Mouse (Mus musculus): Measurements from ENCODE around the gene Trp53i11. TPM values are rescaled to one million over a fixed set of nuclear protein-coding genes. Genes with fewer than 3 reads are reported as not detected.

Trp53i11 gene
- polyA plus RNA-seq, 1 experiment = 51.6 TPM

DNA sequence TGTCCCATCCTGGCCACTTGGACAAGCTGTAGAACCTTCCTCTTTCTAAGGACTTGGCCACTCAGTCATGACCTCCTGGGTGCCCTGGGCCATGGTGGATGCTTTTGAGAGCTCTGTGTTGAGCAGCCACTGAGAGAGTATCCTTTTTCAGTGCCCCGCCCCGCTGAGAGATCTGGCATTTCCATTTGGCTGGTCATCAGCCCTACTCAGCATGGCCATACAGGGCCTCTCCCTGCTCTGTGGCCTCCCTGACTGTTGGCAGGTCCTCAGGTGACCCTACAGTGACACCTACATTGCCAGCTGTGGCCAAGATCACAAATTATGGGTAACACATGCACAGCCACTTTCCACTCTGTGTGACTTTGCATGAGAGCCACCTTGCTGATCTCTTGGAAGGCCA is 25.5 kb downstream of the Trp53i11 start:
- TF ChIP-seq CTCF (IDR thresholded peaks at IDR 0.05; ENCODE audit: control insufficient read depth, insufficient read depth, insufficient replicate concordance, low read depth, low read length) (no peak), POLR2A (IDR thresholded peaks at IDR 0.05; ENCODE audit: control insufficient read depth, low read depth, low read length) (no peak)
- Histone ChIP-seq H3K4me3 (ENCODE audit: control insufficient read depth, low read depth, low read length) (no peak overlapping the region), H3K27me3 (ENCODE audit: control insufficient read depth, insufficient read depth, low read length) (no peaks in the 10 kb centered on the region), H3K36me3 (ENCODE audit: control insufficient read depth, insufficient read depth, low read length) (no peaks in the 10 kb centered on the region), H3K27ac (ENCODE audit: control insufficient read depth, insufficient read depth, low read depth, low read length) (no peak overlapping the region), H3K4me1 (ENCODE audit: control insufficient read depth, insufficient read depth, low read length) (no peaks in the 10 kb centered on the region)

DNA sequence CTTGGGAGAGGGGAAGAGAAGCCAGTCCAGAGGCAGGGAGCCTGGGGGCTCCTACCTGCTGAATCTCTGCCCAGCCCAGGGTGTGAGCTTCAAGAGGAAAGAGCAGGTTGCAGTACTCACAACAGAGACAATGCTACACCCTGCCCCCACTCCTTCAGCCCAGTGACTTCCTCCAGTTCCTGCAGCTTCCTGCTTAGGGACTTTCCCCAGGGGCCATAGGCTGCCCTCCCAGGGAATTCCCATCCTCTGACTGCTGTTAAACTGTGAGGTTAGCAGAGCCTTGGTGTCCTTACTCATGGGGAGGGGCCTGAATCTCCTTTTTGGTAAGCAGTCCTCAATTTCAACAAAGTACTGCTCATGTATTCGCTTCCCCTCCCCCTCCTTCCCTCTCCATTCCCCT is 26.8 kb downstream of the Trp53i11 start:
- Histone ChIP-seq H3K4me3 (ENCODE audit: control insufficient read depth, low read depth, low read length) (no peak overlapping the region), H3K27me3 (ENCODE audit: control insufficient read depth, insufficient read depth, low read length) (no peaks in the 10 kb centered on the region), H3K36me3 (ENCODE audit: control insufficient read depth, insufficient read depth, low read length) (no peaks in the 10 kb centered on the region), H3K4me1 (ENCODE audit: control insufficient read depth, insufficient read depth, low read length) (no peaks in the 10 kb centered on the region), H3K27ac (ENCODE audit: control insufficient read depth, insufficient read depth, low read depth, low read length) (no peak overlapping the region)
- TF ChIP-seq CTCF (IDR thresholded peaks at IDR 0.05; ENCODE audit: control insufficient read depth, insufficient read depth, insufficient replicate concordance, low read depth, low read length) (no peak), POLR2A (IDR thresholded peaks at IDR 0.05; ENCODE audit: control insufficient read depth, low read depth, low read length) (no peak)

- H3K4me3 ChIP-seq (ENCODE audit: control insufficient read depth, low read depth, low read length) = no peak overlapping the region
- no peaks in the 10 kb centered on the region for H3K4me1 ChIP-seq (ENCODE audit: control insufficient read depth, insufficient read depth, low read length)
- no peaks in the 10 kb centered on the region for H3K36me3 ChIP-seq (ENCODE audit: control insufficient read depth, insufficient read depth, low read length)
- H3K27me3 ChIP-seq (ENCODE audit: control insufficient read depth, insufficient read depth, low read length) = no peaks in the 10 kb centered on the region
- no peak overlapping the region for H3K27ac ChIP-seq (ENCODE audit: control insufficient read depth, insufficient read depth, low read depth, low read length)
- TF ChIP-seq POLR2A (IDR thresholded peaks at IDR 0.05; ENCODE audit: control insufficient read depth, low read depth, low read length) = no peak
- TF ChIP-seq CTCF (IDR thresholded peaks at IDR 0.05; ENCODE audit: control insufficient read depth, insufficient read depth, insufficient replicate concordance, low read depth, low read length) = no peak
These were observed 28.4 kb downstream of the Trp53i11 start for GRCm38 (mm10) chr2:93215790-93216189.

DNA sequence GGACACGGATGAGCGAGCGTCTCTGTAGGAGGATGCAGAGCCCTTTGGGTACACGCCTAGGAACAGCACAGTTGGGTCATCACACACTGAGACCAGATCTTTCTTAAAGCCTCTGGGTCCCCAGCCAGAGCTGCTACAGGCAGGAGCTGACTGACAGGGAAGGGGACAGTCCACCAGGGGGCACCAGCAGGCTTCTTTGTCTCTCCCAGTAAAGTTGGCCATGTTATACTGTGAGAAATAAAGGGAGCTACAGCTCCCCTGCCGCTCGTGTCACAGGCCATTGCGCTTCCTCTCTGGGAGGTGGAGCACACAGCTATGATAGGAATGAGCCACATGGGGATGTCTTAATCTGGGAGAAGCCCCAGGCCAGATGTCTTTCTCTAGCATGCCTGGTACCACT is 29.7 kb downstream of the Trp53i11 start:
- Histone ChIP-seq H3K27ac (ENCODE audit: control insufficient read depth, insufficient read depth, low read depth, low read length) (no peak overlapping the region), H3K4me3 (ENCODE audit: control insufficient read depth, low read depth, low read length) (no peak overlapping the region), H3K27me3 (ENCODE audit: control insufficient read depth, insufficient read depth, low read length) (no peaks in the 10 kb centered on the region), H3K4me1 (ENCODE audit: control insufficient read depth, insufficient read depth, low read length) (no peaks in the 10 kb centered on the region), H3K36me3 (ENCODE audit: control insufficient read depth, insufficient read depth, low read length) (no peaks in the 10 kb centered on the region)
- TF ChIP-seq POLR2A (IDR thresholded peaks at IDR 0.05; ENCODE audit: control insufficient read depth, low read depth, low read length) = no peak
- peak; percentile 31; the same call in 1 of the 2 replicates for TF ChIP-seq CTCF (IDR thresholded peaks at IDR 0.05; ENCODE audit: control insufficient read depth, insufficient read depth, insufficient replicate concordance, low read depth, low read length)

GRCm38 (mm10) chr2:93218353-93218990 is 31.1 kb downstream of the Trp53i11 start:
- no peak overlapping the region for H3K27ac ChIP-seq (ENCODE audit: control insufficient read depth, insufficient read depth, low read depth, low read length)
- H3K36me3 ChIP-seq (ENCODE audit: control insufficient read depth, insufficient read depth, low read length) = no peaks in the 10 kb centered on the region
- H3K27me3 ChIP-seq (ENCODE audit: control insufficient read depth, insufficient read depth, low read length) = no peaks in the 10 kb centered on the region
- H3K4me3 ChIP-seq (ENCODE audit: control insufficient read depth, low read depth, low read length) = no peak overlapping the region
- H3K4me1 ChIP-seq (ENCODE audit: control insufficient read depth, insufficient read depth, low read length) = no peaks in the 10 kb centered on the region
- TF ChIP-seq CTCF (IDR thresholded peaks at IDR 0.05; ENCODE audit: control insufficient read depth, insufficient read depth, insufficient replicate concordance, low read depth, low read length) (no peak), POLR2A (IDR thresholded peaks at IDR 0.05; ENCODE audit: control insufficient read depth, low read depth, low read length) (no peak)

DNA sequence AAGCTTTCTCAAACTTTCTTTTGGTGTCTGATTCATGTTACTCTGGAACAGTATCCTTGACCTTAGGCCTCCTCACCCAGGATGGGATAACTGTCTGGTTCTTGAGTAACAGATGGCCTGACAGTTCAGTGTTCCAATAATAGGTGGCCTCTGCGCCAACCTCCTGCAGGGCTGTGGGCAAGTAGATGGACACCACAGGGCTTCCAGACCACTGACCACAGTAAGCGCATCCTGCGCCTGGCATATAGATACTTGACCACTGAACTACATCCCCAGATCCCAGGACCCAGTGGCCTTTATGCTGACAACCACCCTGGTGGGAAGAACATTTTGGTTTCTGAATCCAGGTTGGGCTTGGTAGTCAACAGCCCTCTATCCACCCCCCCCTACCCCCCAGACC is 32.2 kb downstream of the Trp53i11 start:
- H3K4me1 ChIP-seq (ENCODE audit: control insufficient read depth, insufficient read depth, low read length) = no peaks in the 10 kb centered on the region
- TF ChIP-seq POLR2A (IDR thresholded peaks at IDR 0.05; ENCODE audit: control insufficient read depth, low read depth, low read length) (no peak), CTCF (IDR thresholded peaks at IDR 0.05; ENCODE audit: control insufficient read depth, insufficient read depth, insufficient replicate concordance, low read depth, low read length) (no peak)
- H3K4me3 ChIP-seq (ENCODE audit: control insufficient read depth, low read depth, low read length) = no peak overlapping the region
- H3K27me3 ChIP-seq (ENCODE audit: control insufficient read depth, insufficient read depth, low read length) = no peaks in the 10 kb centered on the region
- no peak overlapping the region for H3K27ac ChIP-seq (ENCODE audit: control insufficient read depth, insufficient read depth, low read depth, low read length)
- no peaks in the 10 kb centered on the region for H3K36me3 ChIP-seq (ENCODE audit: control insufficient read depth, insufficient read depth, low read length)

- H3K4me1 ChIP-seq (ENCODE audit: control insufficient read depth, insufficient read depth, low read length) = no peaks in the 10 kb centered on the region
- H3K4me3 ChIP-seq (ENCODE audit: control insufficient read depth, low read depth, low read length) = no peak overlapping the region
- no peaks in the 10 kb centered on the region for H3K27me3 ChIP-seq (ENCODE audit: control insufficient read depth, insufficient read depth, low read length)
- TF ChIP-seq POLR2A (IDR thresholded peaks at IDR 0.05; ENCODE audit: control insufficient read depth, low read depth, low read length) = no peak
- TF ChIP-seq CTCF (IDR thresholded peaks at IDR 0.05; ENCODE audit: control insufficient read depth, insufficient read depth, insufficient replicate concordance, low read depth, low read length) = no peak
- H3K36me3 ChIP-seq (ENCODE audit: control insufficient read depth, insufficient read depth, low read length) = no peaks in the 10 kb centered on the region
- no peak overlapping the region for H3K27ac ChIP-seq (ENCODE audit: control insufficient read depth, insufficient read depth, low read depth, low read length)
These were observed 33.1 kb downstream of the Trp53i11 start for GRCm38 (mm10) chr2:93220447-93220846.

All from testis, adult 2 months (tissue).